Mouse (Mus musculus): ENCODE data around the gene C1qbp. TPM values are rescaled to one million over a fixed set of nuclear protein-coding genes. Genes with fewer than 3 reads are reported as not detected.

C1qbp gene
- polyA plus RNA-seq, 1 experiment = 71.3 TPM

DNA sequence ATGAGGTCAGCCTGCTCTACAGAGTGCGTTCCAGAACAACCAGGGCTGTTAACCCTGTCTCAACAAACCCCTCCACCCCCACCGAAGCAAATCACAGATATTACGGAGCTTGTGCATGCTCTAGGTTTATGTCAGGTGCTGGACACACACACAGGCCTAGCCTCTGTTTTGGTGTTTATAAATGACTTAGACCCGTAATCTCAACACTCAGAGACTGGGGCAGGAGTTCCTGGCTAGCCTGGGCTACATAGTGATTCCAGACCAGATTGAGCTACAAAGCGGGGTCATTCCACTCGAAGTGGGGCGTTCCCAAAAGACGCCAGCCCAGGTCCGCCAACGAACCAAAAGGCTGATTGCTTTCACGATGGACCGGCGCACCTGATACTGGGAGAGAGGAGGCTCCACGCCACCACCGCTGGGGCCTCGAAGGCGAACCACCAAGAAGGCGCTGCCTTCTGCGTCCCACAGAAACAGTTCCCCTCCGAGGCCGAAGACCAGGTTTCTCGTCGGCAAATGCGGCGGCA lies 13.5 kb downstream of the C1qbp start:
- H3K27ac ChIP-seq (ENCODE audit: insufficient read depth, low read length) = peak overlapping the region; percentile 63
- peaks cover 9% of the 10 kb centered on the region for H3K36me3 ChIP-seq (ENCODE audit: control insufficient read depth, insufficient read depth, low read length)
- under 1% methylated on average over 25 of the region's 25 CpGs for WGBS
- H3K27me3 ChIP-seq (ENCODE audit: control insufficient read depth, insufficient read depth, low read length) = no peaks in the 10 kb centered on the region
- peak overlapping the region; percentile 92 for H3K4me3 ChIP-seq (ENCODE audit: extremely low read depth, insufficient read depth, insufficient read length)
- DNase-seq (ENCODE audit: low read depth in 1 of 2, low spot score in 2 of 2) = no peak
- peaks cover 2% of the 10 kb centered on the region; the same call in 1 of the 2 replicates for H3K4me1 ChIP-seq (ENCODE audit: control insufficient read depth, insufficient read depth, insufficient read length)
- TF ChIP-seq CTCF (IDR thresholded peaks at IDR 0.05; ENCODE audit: extremely low read depth, insufficient read depth, insufficient read length, insufficient replicate concordance) = no peak
- no peak for TF ChIP-seq POLR2A (IDR thresholded peaks at IDR 0.05; ENCODE audit: low read depth, low read length)

DNA sequence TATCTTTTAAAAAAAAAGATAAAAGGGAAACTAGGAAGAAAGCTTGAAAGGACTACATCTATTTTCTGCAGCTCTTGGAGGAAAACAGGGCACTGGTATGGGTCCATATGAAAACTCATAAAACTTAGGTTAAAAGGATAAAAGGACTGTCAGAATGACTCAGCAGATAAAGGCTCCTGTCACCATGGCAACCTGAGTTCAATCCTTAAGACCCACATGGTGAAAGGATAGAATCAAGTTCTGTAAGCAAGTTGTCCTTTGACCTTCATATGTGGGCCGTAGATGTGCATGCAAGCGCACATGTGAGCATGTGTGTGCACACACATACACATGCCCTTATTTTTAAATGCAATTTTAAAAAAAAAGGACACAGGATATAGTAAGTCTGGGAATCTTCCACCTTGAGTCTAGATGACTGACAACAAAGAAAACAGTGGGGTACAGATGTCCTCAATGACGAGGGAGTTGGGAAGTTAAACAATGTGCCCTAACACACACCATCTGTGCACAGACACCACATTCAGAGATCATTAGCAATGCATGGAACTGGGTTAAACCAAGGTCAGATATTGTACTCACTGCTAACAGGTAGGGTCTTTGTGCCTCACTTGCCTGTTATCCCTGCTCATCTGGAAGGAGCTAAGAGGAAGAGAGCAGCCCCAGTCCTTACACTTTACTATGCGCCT lies 18.5 kb downstream of the C1qbp start:
- H3K27ac ChIP-seq (ENCODE audit: insufficient read depth, low read length) = no peak overlapping the region
- H3K4me1 ChIP-seq (ENCODE audit: control insufficient read depth, insufficient read depth, insufficient read length) = peaks cover 2% of the 10 kb centered on the region; the same call in 1 of the 2 replicates
- DNase-seq (ENCODE audit: low read depth in 1 of 2, low spot score in 2 of 2) = no peak
- no peak for TF ChIP-seq POLR2A (IDR thresholded peaks at IDR 0.05; ENCODE audit: low read depth, low read length)
- no peak for TF ChIP-seq CTCF (IDR thresholded peaks at IDR 0.05; ENCODE audit: extremely low read depth, insufficient read depth, insufficient read length, insufficient replicate concordance)
- H3K4me3 ChIP-seq (ENCODE audit: extremely low read depth, insufficient read depth, insufficient read length) = no peak overlapping the region
- 88% methylated on average over 4 of the region's 4 CpGs for WGBS
- no peaks in the 10 kb centered on the region for H3K27me3 ChIP-seq (ENCODE audit: control insufficient read depth, insufficient read depth, low read length)
- peaks cover 30% of the 10 kb centered on the region for H3K36me3 ChIP-seq (ENCODE audit: control insufficient read depth, insufficient read depth, low read length)

DNA sequence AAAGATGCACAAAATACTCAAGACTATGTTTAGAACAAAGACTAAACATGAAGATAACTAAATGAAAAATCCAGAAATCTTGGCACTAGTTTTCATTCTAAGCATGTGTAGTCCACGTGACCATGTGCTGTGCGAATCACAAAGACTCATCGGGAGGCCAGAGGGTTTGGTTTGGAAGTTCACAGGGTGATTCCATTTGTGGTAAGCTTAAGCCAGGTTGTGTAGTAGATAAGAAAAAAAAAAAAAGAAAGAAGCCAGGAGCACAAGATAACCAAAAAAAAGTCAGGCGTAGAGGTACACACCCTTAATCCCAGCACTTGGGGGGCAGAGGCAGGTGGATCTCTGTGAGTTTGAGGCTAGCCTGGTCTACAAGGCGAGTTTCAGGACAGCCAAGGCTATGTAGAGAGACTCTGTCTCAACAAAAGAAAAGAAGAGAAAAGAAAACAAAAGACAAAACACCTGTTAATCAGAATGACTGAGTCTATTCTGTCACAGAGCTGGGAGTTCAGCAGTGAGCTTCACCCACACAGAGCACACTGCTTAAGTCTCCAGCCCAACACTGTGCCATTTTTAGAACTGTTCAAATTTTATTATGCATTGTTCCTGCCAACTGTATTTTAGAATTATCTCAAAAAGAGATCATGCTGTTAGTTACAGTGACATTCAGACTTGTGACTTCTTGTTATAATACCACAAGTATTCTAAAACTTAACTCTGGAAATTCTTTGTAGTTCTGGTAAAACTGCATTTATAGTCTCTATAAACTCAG lies 21.9 kb downstream of the C1qbp start:
- Histone ChIP-seq H3K27ac (ENCODE audit: insufficient read depth, low read length) (no peak overlapping the region), H3K4me3 (ENCODE audit: extremely low read depth, insufficient read depth, insufficient read length) (no peak overlapping the region), H3K27me3 (ENCODE audit: control insufficient read depth, insufficient read depth, low read length) (no peaks in the 10 kb centered on the region), H3K36me3 (ENCODE audit: control insufficient read depth, insufficient read depth, low read length) (peaks cover 52% of the 10 kb centered on the region), H3K4me1 (ENCODE audit: control insufficient read depth, insufficient read depth, insufficient read length) (no peaks in the 10 kb centered on the region)
- 82% methylated on average over 5 of the region's 5 CpGs for whole genome bisulfite sequencing
- TF ChIP-seq POLR2A (IDR thresholded peaks at IDR 0.05; ENCODE audit: low read depth, low read length) (no peak), CTCF (IDR thresholded peaks at IDR 0.05; ENCODE audit: extremely low read depth, insufficient read depth, insufficient read length, insufficient replicate concordance) (no peak)
- no peak for DNase-seq (ENCODE audit: low read depth in 1 of 2, low spot score in 2 of 2)

DNA sequence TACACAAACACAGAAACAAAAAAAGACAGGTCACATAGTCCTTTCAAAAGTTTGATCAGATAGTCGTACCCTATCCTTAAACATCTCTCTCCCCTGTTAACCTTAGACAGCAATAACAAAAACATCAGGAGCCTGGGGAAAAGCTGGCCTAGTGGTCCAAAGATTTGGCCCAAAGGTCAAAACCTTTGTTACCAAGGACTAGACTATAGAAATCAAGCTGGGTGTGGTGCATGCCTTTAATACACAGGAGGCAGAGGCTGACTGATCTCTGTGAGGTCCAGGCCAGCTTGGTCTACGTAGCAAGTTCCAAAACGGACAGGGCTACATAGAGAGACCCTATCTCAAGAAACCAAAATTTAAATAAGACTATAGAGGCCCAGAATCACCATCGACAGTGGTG lies 28.1 kb downstream of the C1qbp start:
- H3K27me3 ChIP-seq (ENCODE audit: control insufficient read depth, insufficient read depth, low read length) = no peaks in the 10 kb centered on the region
- TF ChIP-seq POLR2A (IDR thresholded peaks at IDR 0.05; ENCODE audit: low read depth, low read length) (no peak), CTCF (IDR thresholded peaks at IDR 0.05; ENCODE audit: extremely low read depth, insufficient read depth, insufficient read length, insufficient replicate concordance) (no peak)
- WGBS = 98% methylated on average over 4 of the region's 4 CpGs
- H3K4me3 ChIP-seq (ENCODE audit: extremely low read depth, insufficient read depth, insufficient read length) = no peak overlapping the region
- no peaks in the 10 kb centered on the region for H3K4me1 ChIP-seq (ENCODE audit: control insufficient read depth, insufficient read depth, insufficient read length)
- no peak for DNase-seq (ENCODE audit: low read depth in 1 of 2, low spot score in 2 of 2)
- H3K27ac ChIP-seq (ENCODE audit: insufficient read depth, low read length) = no peak overlapping the region
- H3K36me3 ChIP-seq (ENCODE audit: control insufficient read depth, insufficient read depth, low read length) = peaks cover 63% of the 10 kb centered on the region

DNA sequence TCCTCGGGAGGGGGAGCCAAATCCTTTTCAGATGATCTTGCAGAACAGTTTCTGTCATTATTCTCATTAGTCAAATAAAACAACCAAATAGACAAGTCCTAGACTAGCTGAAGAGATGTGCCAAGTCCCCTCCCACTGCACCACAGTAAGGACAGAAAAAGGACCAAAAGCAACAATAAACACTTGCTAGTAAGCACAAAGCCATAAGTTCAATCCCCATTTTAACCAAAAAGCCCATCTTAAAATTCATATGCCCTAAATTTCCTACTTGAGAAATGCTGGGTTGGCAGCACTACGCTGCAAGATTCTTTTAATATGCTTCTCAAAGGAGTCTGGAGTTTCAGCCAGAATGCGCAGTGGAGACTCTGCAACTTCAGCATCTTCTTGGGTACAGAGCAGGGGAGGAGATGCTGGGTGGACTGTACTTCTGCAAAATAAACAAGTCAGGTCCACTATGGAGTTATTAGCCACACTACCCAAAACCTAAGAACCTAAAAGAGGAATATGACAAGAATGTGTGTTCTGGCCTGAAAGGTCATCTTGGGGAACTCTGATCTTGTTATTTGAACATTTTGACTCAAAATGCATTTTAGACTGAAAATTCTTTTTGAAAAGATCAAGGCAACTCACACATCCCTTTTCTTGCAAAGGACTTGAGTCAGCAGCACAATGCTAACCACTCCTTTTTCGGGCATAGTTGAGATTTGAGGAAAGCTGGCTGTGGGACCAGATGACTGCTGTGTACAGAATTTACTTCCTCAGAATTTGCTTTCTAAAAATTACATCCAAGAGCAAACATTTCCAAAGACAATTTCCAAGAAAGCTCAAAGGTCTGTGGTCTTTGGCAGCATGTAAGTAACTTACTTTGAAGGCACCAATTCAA lies 37.6 kb downstream of the C1qbp start:
- peaks cover 57% of the 10 kb centered on the region for H3K36me3 ChIP-seq (ENCODE audit: control insufficient read depth, insufficient read depth, low read length)
- no peaks in the 10 kb centered on the region for H3K4me1 ChIP-seq (ENCODE audit: control insufficient read depth, insufficient read depth, insufficient read length)
- H3K27ac ChIP-seq (ENCODE audit: insufficient read depth, low read length) = no peak overlapping the region
- no peak for DNase-seq (ENCODE audit: low read depth in 1 of 2, low spot score in 2 of 2)
- TF ChIP-seq POLR2A (IDR thresholded peaks at IDR 0.05; ENCODE audit: low read depth, low read length) (no peak), CTCF (IDR thresholded peaks at IDR 0.05; ENCODE audit: extremely low read depth, insufficient read depth, insufficient read length, insufficient replicate concordance) (no peak)
- no peak overlapping the region for H3K4me3 ChIP-seq (ENCODE audit: extremely low read depth, insufficient read depth, insufficient read length)
- H3K27me3 ChIP-seq (ENCODE audit: control insufficient read depth, insufficient read depth, low read length) = no peaks in the 10 kb centered on the region
- WGBS = 88% methylated on average over 4 of the region's 4 CpGs

DNA sequence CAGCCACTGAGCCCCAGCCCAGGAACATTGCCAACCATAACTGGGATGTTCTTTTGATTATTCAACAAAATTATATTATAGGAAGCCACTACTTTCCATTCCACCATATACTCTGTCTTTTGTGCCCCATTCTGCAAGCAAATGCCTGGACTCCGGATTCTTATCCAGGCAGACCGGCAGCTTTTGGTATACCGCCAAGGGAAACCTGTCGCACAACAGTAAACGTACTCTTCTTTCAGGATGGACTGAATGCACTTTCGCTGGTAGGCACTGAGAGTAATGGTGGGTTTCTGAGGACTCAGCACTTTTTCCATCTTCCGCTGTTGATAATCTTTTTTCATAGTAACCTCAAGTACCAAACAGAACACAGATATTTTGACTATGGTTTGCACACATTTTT lies 39.2 kb downstream of the C1qbp start:
- H3K27ac ChIP-seq (ENCODE audit: insufficient read depth, low read length) = no peak overlapping the region

More for the DNA sequence above, 39.2 kb downstream of the C1qbp start:
- Histone ChIP-seq H3K4me3 (ENCODE audit: extremely low read depth, insufficient read depth, insufficient read length) (no peak overlapping the region), H3K27me3 (ENCODE audit: control insufficient read depth, insufficient read depth, low read length) (no peaks in the 10 kb centered on the region), H3K4me1 (ENCODE audit: control insufficient read depth, insufficient read depth, insufficient read length) (no peaks in the 10 kb centered on the region), H3K36me3 (ENCODE audit: control insufficient read depth, insufficient read depth, low read length) (peaks cover 54% of the 10 kb centered on the region)
- TF ChIP-seq CTCF (IDR thresholded peaks at IDR 0.05; ENCODE audit: extremely low read depth, insufficient read depth, insufficient read length, insufficient replicate concordance) = no peak
- no peak for TF ChIP-seq POLR2A (IDR thresholded peaks at IDR 0.05; ENCODE audit: low read depth, low read length)
- WGBS = 97% methylated on average over 7 of the region's 7 CpGs
- no peak for DNase-seq (ENCODE audit: low read depth in 1 of 2, low spot score in 2 of 2)
